Mouse (Mus musculus) CH12.LX (cell line): ENCODE results near the gene Batf. TPM values are rescaled to one million over a fixed set of nuclear protein-coding genes. Genes with fewer than 3 reads are reported as not detected.

Experiments
- DNase-seq: peaks from one replicate; pipeline ENCODE4 v3.0.0-alpha.2; 2013; ENCODE audit errors: extremely low read depth
- H3K27ac ChIP-seq: 2 replicates; pipeline ENCODE4 v1.5.1; 2012; ENCODE audit warnings: low read depth, mild to moderate bottlenecking, control low read depth, moderate library complexity; ENCODE audit not compliant: insufficient read depth
- H3K27me3 ChIP-seq: replicated peaks from 2 replicates; pipeline ENCODE3; 2012; ENCODE audit warnings: inconsistent platforms
- H3K36me3 ChIP-seq, 2 experiments: replicated peaks in 1 of 2; 2 replicates each; pipeline versions ENCODE3 to v1.6.1; 2012; ENCODE audit warnings: inconsistent platforms in 1 of 2, low read length in 1 of 2, mild to moderate bottlenecking in 1 of 2, mixed read lengths in 1 of 2, moderate library complexity in 1 of 2; ENCODE audit not compliant: control insufficient read depth in 1 of 2, insufficient read depth in 1 of 2
- H3K4me1 ChIP-seq, 2 experiments: 2 replicates each; pipeline ENCODE4 v1.6.1; 2012; ENCODE audit warnings: inconsistent platforms in 1 of 2, moderate library complexity in 1 of 2; ENCODE audit not compliant: insufficient read depth in 2 of 2, control insufficient read depth in 1 of 2
- H3K4me2 ChIP-seq: 2 replicates; pipeline ENCODE4 v1.6.1; 2012; ENCODE audit warnings: low read depth, mild to moderate bottlenecking, control low read depth; ENCODE audit not compliant: poor library complexity, insufficient read depth, severe bottlenecking
- H3K4me3 ChIP-seq, 3 experiments: fragments of 150-350 bp in 1 of 3; sonication (generic) in 1 of 3; replicated peaks in 1 of 3; 2 replicates each; pipeline versions ENCODE3 to v1.5.1; 2011 to 2012; ENCODE audit warnings: low read depth in 2 of 3, low read length in 2 of 3, mild to moderate bottlenecking in 2 of 3, moderate library complexity in 2 of 3, control low read depth in 1 of 3, improper control_type of control experiment in 1 of 3, inconsistent platforms in 1 of 3, mixed read lengths in 1 of 3; ENCODE audit not compliant: poor library complexity in 1 of 3
- H3K79me2 ChIP-seq: replicated peaks from 2 replicates; pipeline ENCODE4 v1.6.1; 2012; ENCODE audit warnings: mild to moderate bottlenecking, moderate library complexity; ENCODE audit not compliant: control insufficient read depth, poor library complexity, insufficient read depth, severe bottlenecking; ENCODE audit errors: extremely low read depth
- H3K9ac ChIP-seq: 2 replicates; pipeline ENCODE4 v1.6.1; 2012; ENCODE audit warnings: low read depth, mild to moderate bottlenecking, control low read depth, moderate library complexity; ENCODE audit not compliant: insufficient read depth
- H3K9me3 ChIP-seq: replicated peaks from 2 replicates; pipeline ENCODE3; 2012; ENCODE audit warnings: low read length, inconsistent platforms, mixed read lengths
- CHD1 ChIP-seq: IDR thresholded peaks from 2 replicates; pipeline ENCODE4 v1.6.1; 2012; ENCODE audit warnings: low read depth, low read length, improper control_type of control experiment, inconsistent platforms
- CHD2 ChIP-seq: IDR thresholded peaks from 2 replicates; pipeline ENCODE4 v1.6.1; 2011; ENCODE audit warnings: low read length, improper control_type of control experiment
- CTCF ChIP-seq, 2 experiments: IDR thresholded peaks in 1 of 2; conservative IDR thresholded peaks in 1 of 2; 2 replicates each; pipeline ENCODE4 v1.5.1; 2011 to 2012; ENCODE audit warnings: low read depth in 2 of 2, low read length in 2 of 2, improper control_type of control experiment in 1 of 2, inconsistent platforms in 1 of 2, mild to moderate bottlenecking in 1 of 2, moderate library complexity in 1 of 2
- E2F4 ChIP-seq: IDR thresholded peaks from 2 replicates; pipeline ENCODE4 v1.6.1; 2011; ENCODE audit warnings: low read depth, low read length, improper control_type of control experiment; ENCODE audit not compliant: insufficient replicate concordance
- ETS1 ChIP-seq: conservative IDR thresholded peaks from 2 replicates; pipeline ENCODE4 v1.6.1; 2012; ENCODE audit warnings: low read depth, mild to moderate bottlenecking, inconsistent platforms, low read length, improper control_type of control experiment, moderate library complexity
- KAT2A ChIP-seq: IDR thresholded peaks from 2 replicates; pipeline ENCODE4 v1.6.1; 2012; ENCODE audit warnings: low read length, improper control_type of control experiment, inconsistent platforms; ENCODE audit not compliant: insufficient replicate concordance
- MAFK ChIP-seq: IDR thresholded peaks from 2 replicates; pipeline ENCODE4 v1.6.1; 2011; ENCODE audit warnings: low read length, improper control_type of control experiment; ENCODE audit not compliant: insufficient replicate concordance
- PAX5 ChIP-seq: IDR thresholded peaks from 2 replicates; pipeline ENCODE4 v1.6.1; 2012; ENCODE audit warnings: low read length, inconsistent platforms, mixed read lengths
- POLR2A ChIP-seq: IDR thresholded peaks from 2 replicates; pipeline ENCODE4 v1.6.1; 2011; ENCODE audit warnings: low read depth, mild to moderate bottlenecking, improper control_type of control experiment, low read length
- SMC3 ChIP-seq: IDR thresholded peaks from 2 replicates; pipeline ENCODE4 v1.6.1; 2011; ENCODE audit warnings: low read depth, low read length, improper control_type of control experiment
- USF2 ChIP-seq: conservative IDR thresholded peaks from 2 replicates; pipeline ENCODE4 v1.6.1; 2011; ENCODE audit warnings: low read depth, low read length, improper control_type of control experiment
- ZMIZ1 ChIP-seq: IDR thresholded peaks from 2 replicates; pipeline ENCODE4 v1.6.1; 2012; ENCODE audit warnings: low read depth, mild to moderate bottlenecking, inconsistent platforms, low read length, improper control_type of control experiment
- dilution Hi-C: fragments of 300-500 bp; cut with MboI; formaldehyde crosslinking; loops from 2 replicates; pipeline ENCODE4 v1.14.3; 2020; ENCODE audit warnings: low sequenced_read_pairs; ENCODE audit not compliant: extremely low pct_unique_long_range_greater_than_20kb, extremely low pct_ligation_motif_present
- in situ Hi-C: fragments of 300-500 bp; cut with MboI; formaldehyde crosslinking; loops from 3 replicates; pipeline ENCODE4 v1.14.3; 2019; ENCODE audit warnings: low sequenced_read_pairs, low pct_ligation_motif_present, low pct_unique_long_range_greater_than_20kb, mixed read lengths
- polyA plus RNA-seq: library from polyadenylated mRNA; unstranded; fragments of >175 nt; gene quantifications from 2 replicates; pipeline ENCODE4 v1.2.1, GENCODE M21; 2012; ENCODE audit warnings: low read depth; ENCODE audit not compliant: insufficient read length
- total RNA-seq, 2 experiments: library from RNA; depleted of rRNA; stranded (reverse); fragments of 300-350 nt in 1 of 2; fragments of >200 nt in 1 of 2; gene quantifications; 2 replicates each; pipeline ENCODE4 v1.2.3; 2012 to 2014

The Batf gene
- total and polyA plus RNA-seq, 3 experiments, result 89.2 to 137 (median 128) TPM

- in situ Hi-C loops, result no loop called here
- no peak for DNase-seq
- Histone ChIP-seq H3K27ac (no peak overlapping the region), H3K9me3 (peaks cover 7% of the 10 kb centered on the region), H3K4me3 (no peak overlapping the region), H3K36me3 (no peaks in the 10 kb centered on the region), H3K79me2 (peaks cover 7% of the 10 kb centered on the region), H3K4me2 (no peak overlapping the region), H3K27me3 (no peaks in the 10 kb centered on the region)
- TF ChIP-seq SMC3 (peak; percentile 18; the same call in 1 of the 2 replicates), KAT2A (no peak), CTCF (conservative IDR thresholded peaks at IDR 0.05 in 1 of 2, IDR thresholded peaks at IDR 0.05 in 1 of 2; ENCODE audit: low read depth in 2 of 2, low read length in 2 of 2) (peak; percentile 12 to 45; a peak in 2 of 4 replicates), CHD2 (no peak)
- TF ChIP-seq, all 38 proteins: peak for 2
- Histone ChIP-seq H3K4me1 (peaks cover 22 to 57% of the 10 kb centered on the region in 2 experiments), H3K9ac (no peak overlapping the region)
- dilution Hi-C loops, result no loop called here
Observed at GRCm38 (mm10) chr12:85682328-85682727, 4.1 kb upstream of the Batf start.

DNA sequence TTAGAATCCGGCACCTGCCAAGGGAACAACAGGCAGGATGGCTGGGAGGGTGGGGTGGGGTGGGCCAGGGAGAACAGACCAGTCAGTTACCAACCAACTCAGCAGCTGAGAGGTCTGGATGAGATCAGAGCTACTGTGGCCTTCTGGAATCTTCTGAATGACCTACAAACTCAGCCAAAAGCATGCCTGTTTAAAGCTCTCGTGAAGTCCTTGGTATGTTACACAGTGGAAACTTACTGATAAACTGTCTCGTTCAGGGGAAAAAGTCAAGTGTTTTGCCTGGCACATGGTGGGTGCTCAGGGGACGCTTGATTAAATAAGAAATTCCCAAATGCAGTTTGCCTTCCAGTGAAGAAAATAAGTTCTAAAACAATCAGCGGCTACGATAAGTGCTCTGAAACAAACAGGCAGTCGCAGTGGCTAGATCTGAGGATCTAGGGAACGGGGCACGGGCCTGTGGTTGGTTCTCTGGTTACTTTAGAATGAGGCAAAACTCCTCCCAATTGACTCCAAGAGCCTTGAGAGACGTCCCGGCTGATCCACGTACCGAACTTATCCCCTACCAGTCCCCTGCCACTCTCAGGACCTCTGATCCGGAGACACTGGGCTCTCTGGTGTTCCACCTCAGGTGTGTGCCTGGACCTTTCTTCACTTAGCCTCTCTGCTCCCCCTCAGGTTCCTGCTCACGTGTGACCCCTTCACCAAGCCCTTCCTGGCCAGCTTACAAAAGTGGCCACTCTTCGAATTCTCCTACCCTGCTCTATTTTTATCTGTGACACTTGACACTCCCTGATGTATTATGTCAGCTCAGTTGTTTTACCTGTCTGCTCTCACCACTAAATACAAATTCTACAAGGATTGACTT, 1.8 kb upstream of the Batf start:
- Histone ChIP-seq H3K9me3 (peaks cover 2% of the 10 kb centered on the region), H3K36me3 (peaks cover 12 to 15% of the 10 kb centered on the region in 2 experiments), H3K27me3 (no peaks in the 10 kb centered on the region), H3K4me2 (no peak overlapping the region), H3K27ac (no peak overlapping the region), H3K79me2 (peaks cover 30% of the 10 kb centered on the region), H3K4me1 (peaks cover 27 to 60% of the 10 kb centered on the region in 2 experiments), H3K9ac (no peak overlapping the region), H3K4me3 (no peak overlapping the region)
- no peak for DNase-seq
- in situ Hi-C loops, result loop anchor here (5.0 kb wide), 2 partner anchors 43 to 138 kb away; partner anchors contain the start of genes Erg28 and Ttll5
- dilution Hi-C loops, result no loop called here
- TF ChIP-seq ETS1 (no peak), E2F4 (no peak), PAX5 (no peak), USF2 (no peak), POLR2A (no peak), ZMIZ1 (no peak), MAFK (no peak)

DNA sequence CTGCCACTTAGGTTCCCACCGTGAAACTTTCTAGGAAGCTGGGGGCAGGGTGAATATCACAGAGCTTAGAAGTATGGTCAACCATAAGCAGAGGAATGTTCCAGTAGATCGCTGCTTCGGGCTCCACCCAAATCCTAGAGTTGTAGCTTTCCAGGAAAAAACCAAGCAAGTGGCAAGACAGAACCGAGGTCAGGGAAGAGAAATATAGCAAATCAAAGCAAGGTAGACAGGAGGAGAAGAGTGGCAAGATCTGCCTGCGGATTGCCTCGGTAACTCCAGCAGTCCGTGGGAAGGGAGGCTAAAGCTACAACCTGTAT, 706 bp downstream of the Batf start:
- peak overlapping the region; percentile 77 to 97 (median 88) for H3K4me3 ChIP-seq
- peak overlapping the region; percentile 94 for H3K9ac ChIP-seq
- dilution Hi-C loops, result no loop called here

More for the DNA sequence above, 706 bp downstream of the Batf start:
- Histone ChIP-seq H3K4me2 (peak overlapping the region; percentile 91), H3K27ac (peak overlapping the region; percentile 94; the same call in 1 of the 2 replicates), H3K9me3 (peaks cover 2% of the 10 kb centered on the region), H3K36me3 (peaks cover 33 to 39% of the 10 kb centered on the region in 2 experiments), H3K79me2 (peaks cover 49% of the 10 kb centered on the region), H3K27me3 (no peaks in the 10 kb centered on the region), H3K4me1 (peaks cover 22 to 63% of the 10 kb centered on the region in 2 experiments)
- no peak for DNase-seq
- TF ChIP-seq CHD1 (0 out of 2 replicates have a peak, but pooled peaks have one; percentile 56), PAX5 (no peak)
- in situ Hi-C loops, result loop anchor here (5.0 kb wide), 2 partner anchors 40 to 135 kb away; partner anchors contain the start of genes Erg28 and Ttll5
